Mouse (Mus musculus): ENCODE data around the gene Edc4. TPM values are rescaled to one million over a fixed set of nuclear protein-coding genes. Genes with fewer than 3 reads are reported as not detected.

Gene Edc4
- polyA plus RNA-seq, 1 experiment from 2014 or later = 25.3 TPM

Other genes starting within 250 kb of the Edc4 start
- 64.5 and 77.1 TPM in 2 replicates for gene Ctcf, start 244.3 kb upstream of the Edc4 start, polyA plus RNA-seq (2015; fragmentation: Nextera tagmentation; extraction: Ambion mirVana)
- gene Agrp, start 243.5 kb upstream of the Edc4 start, polyA plus RNA-seq (2015; fragmentation: Nextera tagmentation; extraction: Ambion mirVana) = 0.24 and 0.29 TPM in 2 replicates
- 0.26 and 2.4 TPM in 2 replicates for gene Carmil2, start 194.6 kb upstream of the Edc4 start, polyA plus RNA-seq (2015; fragmentation: Nextera tagmentation; extraction: Ambion mirVana)
- gene Acd, start 179.8 kb upstream of the Edc4 start, polyA plus RNA-seq (2015; fragmentation: Nextera tagmentation; extraction: Ambion mirVana) = 33.7 and 43.3 TPM in 2 replicates
- gene Pard6a, start 179.7 kb upstream of the Edc4 start, polyA plus RNA-seq (2015; fragmentation: Nextera tagmentation; extraction: Ambion mirVana) = 13.8 and 13.9 TPM in 2 replicates
- gene 4933405L10Rik, start 173.2 kb upstream of the Edc4 start, polyA plus RNA-seq (2015; fragmentation: Nextera tagmentation; extraction: Ambion mirVana) = not detected in 2 replicates
- 9.8 and 12.7 TPM in 2 replicates for gene Enkd1, start 172.7 kb upstream of the Edc4 start, polyA plus RNA-seq (2015; fragmentation: Nextera tagmentation; extraction: Ambion mirVana)
- 9.4 and 10.1 TPM in 2 replicates for gene Gfod2, start 122.2 kb upstream of the Edc4 start, polyA plus RNA-seq (2015; fragmentation: Nextera tagmentation; extraction: Ambion mirVana)
- 8.1 and 11.0 TPM in 2 replicates for gene Ranbp10, start 53.5 kb upstream of the Edc4 start, polyA plus RNA-seq (2015; fragmentation: Nextera tagmentation; extraction: Ambion mirVana)
- 0.06 and 0.29 TPM in 2 replicates for gene Tsnaxip1, start 53.1 kb upstream of the Edc4 start, polyA plus RNA-seq (2015; fragmentation: Nextera tagmentation; extraction: Ambion mirVana)
- 30.1 and 36.8 TPM in 2 replicates for gene Cenpt, start 27.6 kb upstream of the Edc4 start, polyA plus RNA-seq (2015; fragmentation: Nextera tagmentation; extraction: Ambion mirVana)
- 44.7 and 52.5 TPM in 2 replicates for gene Thap11, start 25.7 kb upstream of the Edc4 start, polyA plus RNA-seq (2015; fragmentation: Nextera tagmentation; extraction: Ambion mirVana)
- gene Nutf2, start 20.3 kb upstream of the Edc4 start, polyA plus RNA-seq (2015; fragmentation: Nextera tagmentation; extraction: Ambion mirVana) = 154 and 173 TPM in 2 replicates
- gene Nrn1l, start 12.7 kb downstream of the Edc4 start, polyA plus RNA-seq (2015; fragmentation: Nextera tagmentation; extraction: Ambion mirVana) = 0.73 and 0.80 TPM in 2 replicates
- 19.5 and 25.8 TPM in 2 replicates for gene Pskh1, start 19.6 kb downstream of the Edc4 start, polyA plus RNA-seq (2015; fragmentation: Nextera tagmentation; extraction: Ambion mirVana)
- 0.84 and 0.85 TPM in 2 replicates for gene Ctrl, start 53.0 kb downstream of the Edc4 start, polyA plus RNA-seq (2015; fragmentation: Nextera tagmentation; extraction: Ambion mirVana)
- gene Psmb10, start 57.6 kb downstream of the Edc4 start, polyA plus RNA-seq (2015; fragmentation: Nextera tagmentation; extraction: Ambion mirVana) = 59.4 and 93.4 TPM in 2 replicates
- gene Lcat, start 62.5 kb downstream of the Edc4 start, polyA plus RNA-seq (2015; fragmentation: Nextera tagmentation; extraction: Ambion mirVana) = 1.3 and 1.7 TPM in 2 replicates
- gene Slc12a4, start 85.2 kb downstream of the Edc4 start, polyA plus RNA-seq (2015; fragmentation: Nextera tagmentation; extraction: Ambion mirVana) = 34.1 and 44.5 TPM in 2 replicates
- not detected in 2 replicates for gene Dpep3, start 98.5 kb downstream of the Edc4 start, polyA plus RNA-seq (2015; fragmentation: Nextera tagmentation; extraction: Ambion mirVana)
- gene Dus2, start 110.5 kb downstream of the Edc4 start, polyA plus RNA-seq (2015; fragmentation: Nextera tagmentation; extraction: Ambion mirVana) = 12.5 and 15.0 TPM in 2 replicates
- 0.29 TPM in 1 of 2 replicates, not detected in the other for gene Dpep2nb, start 125.1 kb downstream of the Edc4 start, polyA plus RNA-seq (2015; fragmentation: Nextera tagmentation; extraction: Ambion mirVana)
- gene Ddx28, start 131.0 kb downstream of the Edc4 start, polyA plus RNA-seq (2015; fragmentation: Nextera tagmentation; extraction: Ambion mirVana) = 10.6 and 11.6 TPM in 2 replicates
- gene Nfatc3, start 178.0 kb downstream of the Edc4 start, polyA plus RNA-seq (2015; fragmentation: Nextera tagmentation; extraction: Ambion mirVana) = 3.4 and 4.9 TPM in 2 replicates